Mouse (Mus musculus): Measurements from ENCODE around the gene Slc9a9. TPM values are rescaled to one million over a fixed set of nuclear protein-coding genes. Genes with fewer than 3 reads are reported as not detected.

Slc9a9 gene
- total RNA-seq, 2 experiments from 2014 or later: 1.6 to 2.4 TPM

DNA sequence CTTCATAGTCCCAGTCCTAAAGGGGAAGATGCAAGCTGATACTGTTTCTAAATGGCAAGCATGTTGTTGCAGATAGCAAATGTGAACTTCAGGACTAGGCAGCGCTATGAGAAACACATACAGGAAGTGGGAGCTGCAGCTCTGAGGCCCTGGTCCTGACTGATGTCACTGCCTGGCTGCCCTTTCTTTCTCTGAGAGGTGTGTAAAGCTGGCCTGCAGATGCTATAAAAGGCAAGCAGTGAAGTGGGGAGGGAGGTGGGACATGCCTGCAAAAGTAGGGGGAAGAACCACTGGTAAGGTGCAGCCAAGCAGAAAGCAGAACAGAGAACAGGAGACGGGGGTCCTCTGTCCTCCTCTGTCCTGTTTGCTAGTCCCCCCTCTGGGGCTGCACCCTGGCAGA is 285.9 kb downstream of the Slc9a9 start:
- peak in 1 of 2 experiments; percentile 16 for DNase-seq

DNA sequence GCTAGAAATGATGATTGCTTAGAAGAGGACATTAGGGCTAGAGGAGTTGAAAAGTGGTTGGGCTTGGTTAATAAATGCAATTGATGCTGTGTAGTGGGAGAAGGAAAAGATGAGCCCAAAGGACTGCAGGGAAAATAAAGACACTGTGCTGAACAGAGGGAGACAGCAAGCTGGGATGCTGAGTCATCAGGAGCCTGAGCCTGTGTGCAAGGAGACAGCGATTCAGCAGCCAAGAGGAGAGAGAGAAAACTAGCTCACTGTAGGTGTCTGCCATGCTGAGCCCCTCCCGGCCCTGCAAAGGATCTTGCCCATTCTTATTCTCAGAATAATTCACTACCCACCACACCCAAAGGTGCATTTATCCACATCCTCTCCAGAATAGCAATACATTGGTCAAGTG is 288.7 kb downstream of the Slc9a9 start:
- no peak for DNase-seq

DNA sequence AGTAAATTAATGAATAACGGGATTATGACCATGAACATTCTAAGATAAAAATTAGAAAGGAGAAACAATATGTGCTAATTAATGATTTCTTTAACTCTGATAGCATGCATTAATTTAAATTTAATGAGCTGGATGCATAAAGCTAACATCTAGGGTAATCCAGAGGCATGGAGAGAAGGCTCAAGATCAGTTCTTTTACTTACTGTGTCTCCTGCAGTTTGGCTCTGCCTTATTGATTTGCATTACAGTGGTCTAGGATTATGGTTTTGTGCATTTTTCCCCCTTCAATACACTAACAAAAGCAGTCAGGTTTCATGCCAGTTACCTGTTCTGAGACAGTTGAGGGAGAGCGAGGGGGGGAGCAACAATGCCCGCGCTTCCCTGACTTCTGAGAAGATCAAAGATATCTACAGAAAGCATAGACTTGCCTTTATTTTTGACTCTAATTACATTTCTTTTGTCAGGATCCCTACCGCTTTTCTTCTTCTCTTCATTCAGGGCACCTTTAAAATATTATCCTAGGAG is 298.9 kb downstream of the Slc9a9 start:
- DNase-seq: no peak

DNA sequence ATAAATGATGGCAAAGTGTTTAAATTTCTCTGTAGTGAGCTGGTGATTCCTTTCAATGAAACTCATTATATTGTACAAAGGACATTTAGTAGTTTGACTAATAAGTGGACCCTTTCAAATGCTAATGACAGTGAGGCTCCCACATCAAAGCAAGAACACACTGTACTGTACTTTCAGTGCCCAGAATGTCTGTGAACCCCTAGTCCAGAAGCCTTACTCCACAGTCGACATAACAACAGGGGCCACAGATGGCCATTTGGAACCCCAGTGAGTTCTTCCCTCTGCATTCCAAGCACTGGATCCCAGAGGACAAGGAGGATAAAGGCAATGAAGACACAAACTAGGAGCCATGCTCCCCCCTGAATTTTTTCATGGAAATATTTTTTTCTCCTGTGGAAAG is 299.4 kb downstream of the Slc9a9 start:
- no peak for DNase-seq

DNA sequence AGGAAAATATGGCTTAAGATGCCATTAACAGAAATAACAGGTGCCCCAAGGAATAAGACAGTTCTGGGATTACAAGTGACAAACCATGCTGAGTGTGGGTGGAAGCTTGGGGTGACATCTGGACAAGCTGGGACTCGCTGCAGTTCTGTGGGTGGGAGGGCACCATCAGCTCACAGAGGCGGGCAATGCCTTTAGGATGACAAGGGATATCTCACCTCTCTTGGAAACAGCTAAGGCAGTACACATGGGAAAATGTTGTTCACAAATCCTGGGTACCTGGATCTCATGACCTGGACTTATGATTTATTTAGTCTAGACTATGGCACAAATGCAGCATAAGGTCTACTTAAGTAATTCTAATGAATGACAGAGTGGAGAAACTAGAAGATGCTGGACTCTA is 302.3 kb downstream of the Slc9a9 start:
- DNase-seq: no peak

DNA sequence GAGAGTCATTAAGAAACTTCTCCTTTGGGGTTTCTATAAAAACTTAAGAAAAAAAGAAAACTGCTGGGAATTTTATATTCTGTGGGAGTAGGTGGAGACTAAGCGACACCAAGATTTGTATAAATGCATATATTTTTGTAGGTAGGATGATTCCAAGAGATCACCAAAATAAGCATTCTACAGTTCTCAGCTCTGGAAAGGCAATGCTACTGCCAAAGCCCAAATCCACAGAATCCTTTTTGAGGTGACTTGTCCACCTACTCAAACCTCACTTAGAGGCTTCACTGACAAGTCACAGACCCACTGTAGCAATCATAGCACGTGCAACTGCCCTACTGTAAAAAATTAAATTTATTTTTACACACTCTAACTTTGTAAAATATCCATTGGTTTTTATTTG is 303.0 kb downstream of the Slc9a9 start:
- DNase-seq: no peak

DNA sequence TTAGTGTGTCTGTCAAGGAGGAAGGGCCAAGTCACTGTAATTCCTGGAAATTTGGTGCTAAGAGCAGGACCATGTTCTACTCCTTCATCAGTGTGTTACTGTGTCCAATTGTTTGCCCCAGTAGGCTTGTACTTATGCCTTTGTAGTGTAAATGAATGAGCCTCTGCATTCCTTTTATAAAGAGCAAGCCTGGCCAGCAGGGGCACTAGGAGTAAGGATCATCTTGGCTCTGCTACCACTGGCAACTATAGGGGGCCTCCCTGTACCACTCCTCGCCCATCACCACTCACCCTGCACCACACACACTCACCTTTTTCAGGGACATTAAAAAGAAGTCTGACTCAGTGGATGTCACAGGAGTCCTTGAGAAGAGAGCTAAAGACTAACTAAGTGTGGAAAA is 306.5 kb downstream of the Slc9a9 start:
- DNase-seq: no peak

DNA sequence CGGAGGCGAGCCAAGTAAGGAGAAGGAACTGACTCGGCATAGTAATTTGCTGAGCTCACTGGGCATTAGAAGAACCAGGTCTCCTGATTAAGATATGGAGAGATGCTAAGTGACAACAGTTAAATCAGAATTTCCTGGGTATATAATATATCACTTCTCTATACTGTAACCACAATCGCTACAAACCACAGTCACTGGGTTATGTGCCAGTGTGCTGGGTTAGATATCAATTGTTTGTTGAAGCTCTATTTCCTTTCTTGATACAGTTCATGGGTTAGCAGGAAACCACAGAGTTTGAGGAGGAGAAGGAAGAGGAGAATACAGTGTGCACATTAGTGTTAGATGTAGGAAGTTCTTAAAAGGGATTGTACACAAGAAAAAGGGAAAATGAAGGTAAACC is 323.9 kb downstream of the Slc9a9 start:
- DNase-seq: peak in 1 of 2 experiments; percentile 7

DNA sequence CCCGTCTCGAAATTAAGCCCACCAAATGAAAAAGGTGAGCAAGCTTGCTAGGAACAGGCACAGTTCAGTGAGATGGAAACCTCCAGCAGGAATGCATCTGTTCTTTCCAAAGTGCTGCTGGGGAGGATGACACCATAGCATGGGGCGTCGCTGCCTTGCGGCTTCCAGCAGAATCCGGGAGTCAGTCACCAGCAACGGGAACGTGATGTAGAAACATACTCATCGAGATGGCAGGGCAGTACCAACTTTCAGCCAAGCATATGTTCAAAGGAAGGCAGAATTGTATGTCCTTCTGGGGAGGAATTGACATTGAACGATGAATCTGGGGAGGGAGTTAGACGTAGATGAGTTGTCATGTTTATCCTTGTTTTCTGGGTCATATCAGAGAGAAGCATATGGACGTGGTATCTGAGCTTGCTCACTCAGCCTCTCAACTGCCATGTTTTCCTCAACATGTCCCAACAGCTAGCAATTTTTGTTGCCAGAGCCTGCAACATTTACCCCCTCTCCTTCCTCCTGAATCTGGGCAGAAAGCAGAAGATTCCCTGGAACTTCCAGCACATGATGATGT is 350.5 kb downstream of the Slc9a9 start:
- DNase-seq: no peak

DNA sequence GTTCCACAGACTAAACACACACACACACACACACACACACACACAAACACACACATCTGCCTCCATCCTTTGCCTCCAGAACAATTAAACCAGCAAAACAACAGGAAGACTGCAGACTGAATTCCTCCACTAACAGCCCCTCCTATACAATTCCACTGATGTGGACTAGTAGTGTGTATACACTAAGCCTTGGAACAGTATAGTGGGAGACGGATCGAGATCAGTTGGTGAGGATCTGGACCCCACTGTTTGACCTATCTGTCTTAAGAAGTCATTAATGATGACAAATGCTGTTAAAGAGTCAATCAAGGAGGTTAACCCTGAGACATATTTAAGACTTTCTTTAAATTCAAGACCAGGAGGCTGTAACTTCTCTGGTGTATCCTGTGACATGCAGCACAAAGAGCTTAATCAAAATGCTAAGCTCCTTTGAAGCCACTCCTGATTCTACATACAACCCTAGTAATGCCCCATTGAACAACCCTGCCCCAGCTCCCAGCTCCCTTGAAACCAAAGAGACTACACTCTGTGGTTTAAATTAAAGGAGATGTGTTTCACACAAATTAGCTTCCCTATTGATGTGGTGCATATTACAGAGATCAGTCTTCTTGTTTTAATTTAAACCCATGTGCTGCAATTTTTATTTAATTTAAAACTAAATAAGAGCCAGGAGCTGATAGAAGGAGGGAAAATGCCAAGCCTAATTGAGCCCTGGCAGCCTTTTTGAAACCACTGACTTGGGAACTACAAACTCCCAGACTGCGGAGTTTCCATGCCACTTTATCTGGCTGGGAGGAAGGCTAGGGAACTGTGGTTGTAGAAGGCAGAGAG is 364.6 kb downstream of the Slc9a9 start:
- DNase-seq: no peak

DNA sequence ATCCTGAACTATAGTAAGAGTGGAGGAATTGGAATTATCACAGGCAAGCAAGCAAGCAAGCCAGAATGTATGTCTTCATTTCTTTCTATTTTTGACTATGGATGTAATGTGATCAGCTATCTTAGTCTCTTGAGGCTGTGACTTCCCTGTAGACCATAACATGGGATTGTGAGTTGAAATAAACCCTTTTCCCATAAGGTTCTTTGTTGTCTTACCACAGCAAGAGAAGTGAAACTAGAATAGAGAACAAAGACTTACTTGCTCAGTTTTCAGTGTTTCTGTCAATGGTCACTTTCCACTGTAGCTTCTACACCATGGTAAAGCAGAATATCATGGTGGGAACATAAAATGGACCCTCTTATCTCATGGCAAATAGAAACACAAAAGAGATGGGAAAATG is 366.5 kb downstream of the Slc9a9 start:
- DNase-seq: no peak

DNA sequence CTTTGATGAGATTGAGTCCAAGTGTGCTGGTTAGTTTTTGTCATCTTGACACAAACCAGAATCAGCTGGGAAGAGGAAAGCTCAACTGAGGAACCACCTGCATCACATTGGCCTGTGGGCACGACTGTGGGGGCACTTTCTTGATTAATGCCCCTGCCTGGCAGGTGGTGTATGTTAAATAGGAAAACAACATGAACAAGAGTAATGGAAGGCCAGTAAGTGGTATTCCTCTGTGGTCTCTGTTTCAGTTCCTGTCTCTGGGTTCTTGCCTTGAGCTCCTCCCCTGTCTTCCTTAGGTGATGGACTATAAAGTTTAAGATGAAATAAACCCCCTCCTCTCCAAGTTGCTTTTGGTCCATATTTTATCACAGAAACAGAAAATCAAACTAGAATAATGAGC is 372.7 kb downstream of the Slc9a9 start:
- no peak for DNase-seq

DNA sequence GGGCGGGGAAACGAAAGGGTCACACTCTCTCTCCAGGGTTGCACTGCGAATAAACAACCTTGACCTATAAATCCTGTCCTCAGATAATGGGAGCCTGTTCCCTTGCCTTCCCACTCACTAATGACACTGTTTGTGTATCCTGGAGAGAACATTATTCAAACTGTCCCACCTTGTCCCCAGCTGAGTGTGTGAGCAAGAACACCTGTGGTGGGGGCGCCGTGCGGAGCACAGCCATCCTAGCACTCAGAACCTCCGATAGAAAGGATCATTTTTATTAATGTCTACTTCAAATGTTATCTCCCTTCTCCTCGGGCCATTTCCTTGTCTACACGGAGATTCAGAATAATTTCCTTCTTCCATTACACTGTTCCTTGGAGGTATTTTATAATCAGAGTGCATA is 382.5 kb downstream of the Slc9a9 start:
- DNase-seq: no peak

DNA sequence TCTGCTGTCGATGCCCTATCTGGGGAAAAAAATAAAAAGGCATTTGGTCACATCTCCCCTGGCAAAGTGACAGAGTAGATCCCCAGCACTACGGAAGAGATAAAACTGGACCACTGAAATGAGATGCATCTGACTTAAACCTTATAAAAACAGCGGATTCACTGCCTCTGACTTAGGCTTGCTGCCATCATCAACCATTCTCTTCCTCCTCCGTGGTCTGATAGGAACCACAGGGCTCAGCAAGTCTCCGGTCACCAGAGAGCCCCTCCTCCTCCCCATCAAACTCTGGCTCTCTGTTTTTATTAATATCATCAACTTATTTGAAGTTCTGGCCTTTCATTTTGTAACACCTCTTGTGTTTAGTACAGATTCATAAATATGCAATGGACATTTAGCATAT is 383.5 kb downstream of the Slc9a9 start:
- no peak for DNase-seq

DNA sequence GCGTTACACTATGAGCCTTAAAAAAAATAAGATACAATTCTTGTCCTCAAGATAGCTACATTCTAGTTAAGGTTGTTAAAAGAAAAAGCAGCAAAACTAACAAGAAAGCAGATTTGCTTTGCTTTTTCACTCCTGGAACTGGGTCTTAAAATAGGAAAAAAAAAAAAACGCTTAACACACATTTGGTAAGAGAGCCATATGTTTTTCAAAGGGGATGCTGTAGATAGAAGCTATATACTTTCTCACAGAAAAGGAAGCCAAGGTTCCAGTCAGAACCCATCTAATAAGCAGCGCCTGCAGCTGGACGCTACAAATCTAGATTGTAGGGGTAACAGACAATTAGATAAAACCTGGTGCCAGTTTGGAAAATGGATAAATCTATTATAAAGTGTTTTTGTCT is 386.1 kb downstream of the Slc9a9 start:
- no peak for DNase-seq

DNA sequence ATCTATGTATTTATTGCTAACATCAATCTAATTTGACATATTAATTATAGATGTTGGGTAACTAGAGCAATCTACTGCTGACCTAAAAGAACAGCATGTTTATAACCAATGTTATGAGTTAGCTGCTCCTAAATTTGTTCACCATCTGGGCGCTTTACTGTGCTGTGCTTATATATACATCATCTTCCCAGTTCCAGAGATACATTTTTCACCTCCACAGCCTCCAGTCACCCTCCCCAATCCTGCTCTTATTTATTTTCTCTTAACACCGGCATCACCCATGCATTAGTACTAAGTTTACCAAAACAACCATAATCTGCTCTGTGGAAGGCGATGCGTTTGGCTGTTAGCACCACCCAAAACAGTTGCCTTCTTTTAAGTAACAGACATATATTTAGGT is 391.0 kb downstream of the Slc9a9 start:
- DNase-seq: no peak

DNA sequence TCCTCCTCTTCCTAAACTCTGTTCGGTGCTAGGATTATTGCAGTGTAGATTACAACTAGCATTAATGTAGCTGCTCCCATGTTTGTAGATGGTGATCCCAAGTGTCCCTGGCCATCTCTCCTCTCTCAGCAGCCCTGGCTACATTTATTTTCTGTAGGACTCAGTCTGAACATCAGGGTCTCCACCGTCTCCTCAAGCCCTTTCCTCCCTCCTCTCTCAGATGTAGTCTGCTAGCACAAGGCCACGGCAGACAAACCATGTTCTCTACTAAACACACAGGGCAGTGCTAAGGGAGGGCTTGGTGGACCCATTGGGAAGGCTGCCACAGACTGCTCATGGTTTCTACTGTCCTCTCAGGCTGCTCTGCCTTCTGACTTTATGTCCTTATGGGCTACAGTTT is 397.3 kb downstream of the Slc9a9 start:
- no peak for DNase-seq

DNA sequence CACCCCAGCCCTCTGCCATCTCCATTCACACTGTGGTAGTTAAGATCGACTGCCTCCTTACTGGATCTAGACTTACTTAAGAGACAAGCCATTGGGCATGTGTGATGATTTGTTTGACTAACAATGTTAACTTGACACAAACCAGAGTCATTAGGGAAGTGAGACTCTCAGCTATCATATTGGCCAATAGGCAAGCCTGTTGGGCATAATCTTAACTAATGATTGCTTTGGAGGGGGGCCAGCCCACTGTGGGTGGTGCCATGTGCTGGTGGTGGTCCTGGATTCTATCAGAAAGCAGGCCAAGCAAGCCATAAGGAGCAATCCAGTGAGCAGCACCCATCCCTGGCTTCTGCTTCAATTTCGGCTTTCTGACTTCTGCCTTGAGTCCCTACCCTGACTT is 398.8 kb downstream of the Slc9a9 start:
- no peak for DNase-seq

DNA sequence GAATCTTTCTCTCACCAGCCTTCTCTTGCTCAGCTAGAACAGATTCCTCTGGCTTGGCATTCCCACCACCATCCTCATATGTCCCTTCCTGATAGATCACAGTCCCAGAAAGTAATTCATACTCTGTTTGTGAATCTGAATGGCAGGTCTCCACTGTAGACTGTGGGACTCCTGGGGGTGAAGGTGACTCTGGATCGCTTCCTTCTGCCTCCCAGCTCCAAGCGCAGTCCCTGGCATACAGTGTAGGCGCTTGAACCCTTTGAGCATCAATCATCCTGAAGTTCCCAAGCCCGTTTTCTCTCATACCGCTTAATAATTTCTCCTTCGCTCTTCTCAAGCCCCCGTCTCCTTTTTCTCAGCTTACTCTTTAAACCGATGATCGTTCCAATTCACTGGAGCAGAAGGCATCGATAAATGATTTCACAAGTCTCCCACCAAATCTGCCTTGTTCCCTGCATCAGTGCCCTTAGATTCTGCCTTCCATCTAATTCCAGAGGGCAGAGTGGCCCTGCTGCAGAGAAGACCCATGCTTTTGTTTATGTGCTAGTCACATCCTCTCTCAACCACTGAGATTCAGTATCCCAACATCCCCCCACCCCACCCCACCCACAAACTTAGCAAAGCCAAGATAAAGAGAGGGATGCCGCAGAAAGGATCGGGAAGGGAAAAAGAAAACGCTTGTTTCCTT is 401.3 kb downstream of the Slc9a9 start:
- DNase-seq: no peak

DNA sequence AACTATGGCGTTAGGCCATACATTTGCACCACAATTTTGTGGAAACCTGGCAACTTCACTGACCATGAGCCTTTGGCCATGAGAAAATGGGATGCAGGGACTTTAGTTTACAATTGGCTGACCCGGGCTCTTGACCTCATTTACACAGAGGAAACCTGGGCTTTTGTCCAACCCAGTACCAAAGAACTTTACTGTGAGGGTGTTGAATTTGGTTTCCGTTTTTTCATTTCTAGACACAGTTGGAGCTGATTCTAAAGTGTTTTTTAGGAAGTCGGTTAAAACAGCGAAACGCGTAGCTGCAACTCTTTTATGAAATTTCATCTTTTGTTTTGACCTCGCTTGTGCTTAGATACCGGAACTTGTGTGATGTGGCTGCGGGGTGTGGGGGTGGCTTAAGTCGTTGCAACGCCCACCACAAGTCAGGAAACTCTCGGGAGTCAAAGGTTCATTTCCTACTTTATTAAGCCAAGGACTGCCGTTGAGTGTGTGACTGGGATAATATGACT is 402.8 kb downstream of the Slc9a9 start:
- DNase-seq: peak; percentile 29 to 53

DNA sequence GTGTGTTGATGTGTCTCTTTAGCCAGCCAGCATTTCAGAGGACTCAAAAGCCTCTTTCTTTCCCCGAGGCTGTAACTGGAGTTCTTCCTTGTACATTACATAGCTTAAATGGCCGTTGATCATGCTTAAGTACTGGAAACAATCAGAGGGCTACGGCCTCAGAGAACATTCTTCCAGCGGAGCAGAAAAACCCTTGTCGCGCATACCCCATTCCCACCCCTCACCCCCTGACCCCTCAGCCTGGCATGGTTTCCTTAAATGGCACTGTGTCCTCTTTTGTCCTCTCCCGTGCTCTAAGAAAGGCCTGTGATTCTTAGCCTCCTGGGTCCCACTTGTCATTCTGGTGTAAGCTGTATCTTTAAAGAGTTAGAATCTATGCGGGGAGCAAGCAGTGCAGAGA is 404.0 kb downstream of the Slc9a9 start:
- no peak for DNase-seq

DNA sequence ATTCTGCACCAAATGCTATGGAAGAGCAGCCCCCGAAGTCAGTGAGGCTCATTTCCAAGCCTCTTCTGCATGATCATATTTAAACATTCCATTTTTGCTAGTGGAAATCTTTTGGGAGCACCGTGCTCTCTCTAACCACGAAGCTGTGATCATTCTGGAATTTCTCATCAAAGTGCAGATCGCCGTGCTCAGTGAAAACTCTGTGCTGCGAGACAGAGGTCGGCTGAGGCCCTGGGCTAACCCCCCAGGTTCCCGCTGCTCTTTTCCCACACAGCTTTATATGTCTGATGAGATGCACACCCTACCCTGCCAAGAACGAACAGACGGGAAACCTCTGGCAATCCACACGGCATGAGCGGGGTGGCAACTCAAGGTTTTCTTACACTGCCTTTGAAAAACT is 406.1 kb downstream of the Slc9a9 start:
- no peak for DNase-seq

DNA sequence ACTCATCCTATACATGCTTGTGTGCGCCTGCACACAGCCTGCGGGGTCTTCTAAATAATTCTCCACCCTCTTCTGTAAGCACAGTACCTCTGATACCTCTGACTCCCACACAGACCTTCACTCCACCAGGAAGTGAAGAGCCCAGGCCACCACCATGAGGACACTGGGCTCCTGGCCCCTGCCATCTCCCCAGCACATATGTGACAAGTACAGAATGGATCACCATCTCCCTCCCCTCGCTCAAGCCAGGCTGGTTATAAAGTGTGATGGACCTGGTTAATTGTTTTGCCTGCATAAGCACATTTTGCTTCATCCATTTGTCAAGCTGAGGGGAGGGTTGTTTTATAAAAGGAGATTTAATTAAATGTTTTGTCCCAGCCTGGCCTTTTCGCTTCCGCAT is 408.2 kb downstream of the Slc9a9 start:
- DNase-seq: no peak
